Mouse (Mus musculus) heart, postnatal 36 days (tissue): Measurements from ENCODE around the gene Olfr1408. TPM values are rescaled to one million over a fixed set of nuclear protein-coding genes. Genes with fewer than 3 reads are reported as not detected.

Experiments used
- DNase-seq, 2 experiments: peaks; one replicate each; pipeline ENCODE4 v3.0.0; 2021 to 2022
- intact Hi-C: fragments of 180-260 bp; cut with DNase I; formaldehyde crosslinking; loops from one replicate; pipeline ENCODE4 v1.15.1; 2025
- total RNA-seq, 2 experiments: library from RNA; stranded (reverse); gene quantifications; 2 replicates each; pipeline ENCODE4 v1.2.3; 2021

The Olfr1408 gene
- total RNA-seq = not detected

DNA sequence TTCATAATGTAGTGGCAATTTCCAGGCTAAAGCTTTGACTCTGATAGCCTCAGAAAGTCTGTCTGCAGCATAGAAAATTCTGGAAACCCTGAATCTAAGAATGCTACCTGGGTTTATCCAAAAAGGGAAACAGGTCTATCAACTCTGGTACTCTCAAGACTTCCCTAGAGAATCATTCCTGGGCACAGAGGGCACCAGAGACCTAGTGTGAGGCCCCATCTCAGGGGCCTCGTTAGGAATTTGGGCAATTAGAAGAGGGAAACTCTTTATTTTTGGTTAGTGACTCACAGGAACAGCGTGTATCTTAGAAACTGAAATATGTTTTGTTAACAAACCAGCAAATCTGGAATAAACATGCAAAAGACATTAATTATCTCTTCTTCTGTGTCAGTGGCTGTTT, at the start of gene Olfr1408:
TSS of gene Olfr1408 (minus strand) at position 101 of the 400 bp plus-strand sequence.
- no peak for DNase-seq
- intact Hi-C loops = no loop called here

DNA sequence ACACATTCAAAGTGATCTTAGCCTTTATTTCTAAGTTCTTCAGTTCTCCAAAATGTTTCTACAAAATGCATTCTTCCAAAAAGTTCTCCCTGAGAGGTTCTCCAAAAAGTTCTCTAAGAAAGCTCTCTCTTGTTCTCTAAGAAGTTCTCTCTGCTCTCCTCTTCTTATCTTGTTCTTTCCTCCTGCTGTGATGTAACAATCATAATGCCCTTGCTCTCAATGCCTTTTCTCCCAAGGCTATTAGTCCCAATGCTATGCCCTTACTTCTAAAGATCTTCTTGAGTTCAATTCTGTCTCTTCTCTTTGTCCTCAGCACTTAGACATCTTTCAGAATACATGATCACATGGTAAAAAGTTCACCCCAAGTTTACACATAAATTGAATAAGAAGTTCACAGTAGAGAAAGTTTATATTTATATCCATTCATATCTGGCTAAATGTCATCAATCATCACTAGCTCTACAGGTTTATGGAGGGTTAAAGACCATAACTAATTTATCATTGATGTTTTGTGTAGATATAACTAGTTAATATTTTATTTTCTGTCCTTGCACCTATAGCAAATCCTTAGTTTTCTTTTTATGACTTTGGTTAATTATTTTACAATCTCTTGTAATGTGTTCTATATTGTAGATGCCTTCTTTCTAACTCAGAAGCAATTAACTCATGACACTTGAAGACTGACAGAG, 37.1 kb upstream of the Olfr1408 start:
- no peak for DNase-seq
- intact Hi-C loops = no loop called here

Other genes with a start within 250 kb of the Olfr1408 start
- not detected for gene Apcs, start 242.3 kb downstream of the Olfr1408 start, total RNA-seq
- not detected for gene Olfr16, start 187.0 kb downstream of the Olfr1408 start, total RNA-seq
- not detected for gene Olfr1406, start 53.3 kb upstream of the Olfr1408 start, total RNA-seq
- not detected for gene Olfr218, start 60.4 kb upstream of the Olfr1408 start, total RNA-seq
- gene Olfr1404, start 75.0 kb upstream of the Olfr1408 start, total RNA-seq = not detected
- not detected for gene Fcer1a, start 89.8 kb upstream of the Olfr1408 start, total RNA-seq
- gene Olfr418, start 128.6 kb upstream of the Olfr1408 start, total RNA-seq = not detected
- gene Mptx2, start 140.4 kb upstream of the Olfr1408 start, total RNA-seq = not detected
- gene Ackr1, start 196.4 kb upstream of the Olfr1408 start, total RNA-seq = under 1 TPM; 0.38 to 0.78 TPM
- 1 to 10 TPM; 1.2 to 1.4 TPM for gene Aim2, start 213.5 kb upstream of the Olfr1408 start, total RNA-seq
- gene Cadm3, start 230.3 kb upstream of the Olfr1408 start, total RNA-seq = 1 to 10 TPM; 1.9 to 2.5 TPM